Mouse (Mus musculus) layer of hippocampus, postnatal 10 days (tissue): ENCODE measurements around the gene Krt10. TPM values are rescaled to one million over a fixed set of nuclear protein-coding genes. Genes with fewer than 3 reads are reported as not detected.
A peak's percentile ranks its signal among the peaks of the same experiment; 100 is the strongest.

Experiments used
- DNase-seq, 2 experiments: peaks; one replicate each; pipeline ENCODE4 v3.0.0; 2021; ENCODE audit warnings: low spot score in 2 of 2
- total RNA-seq, 2 experiments: library from RNA; stranded (reverse); gene quantifications; 2 replicates each; pipeline ENCODE4 v1.2.3; 2021

The Krt10 gene
- total RNA-seq, 2 experiments from 2014 or later, result 14.3 to 14.8 TPM

DNA sequence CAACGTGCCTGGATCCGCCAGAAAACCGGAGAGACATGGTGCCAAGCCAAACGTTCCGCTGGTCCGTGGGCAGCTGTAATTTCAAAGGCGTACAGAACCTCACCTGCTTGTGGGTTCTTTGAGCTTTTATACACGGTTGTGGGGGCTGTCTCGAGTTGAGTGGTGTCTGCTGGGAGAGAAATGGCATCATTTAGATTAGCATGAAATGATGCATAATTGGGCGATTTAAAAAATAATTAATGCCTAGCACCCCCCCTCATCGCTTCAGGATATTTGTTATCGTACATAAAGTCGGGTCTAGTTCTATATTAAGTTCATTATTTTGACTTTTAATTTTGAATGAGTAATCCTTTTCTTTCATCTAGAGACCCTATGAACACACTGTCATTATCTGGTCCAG is 14.4 kb downstream of the Krt10 start, which contains the start of gene Krt28:
TSS of gene Krt28 (minus strand) at position 101 of the 400 bp plus-strand sequence.
- DNase-seq, result no peak

- peak; percentile 28 to 51 for DNase-seq
These were observed 19.2 kb downstream of the Krt10 start for GRCm38 (mm10) chr11:99369853-99370451.

DNA sequence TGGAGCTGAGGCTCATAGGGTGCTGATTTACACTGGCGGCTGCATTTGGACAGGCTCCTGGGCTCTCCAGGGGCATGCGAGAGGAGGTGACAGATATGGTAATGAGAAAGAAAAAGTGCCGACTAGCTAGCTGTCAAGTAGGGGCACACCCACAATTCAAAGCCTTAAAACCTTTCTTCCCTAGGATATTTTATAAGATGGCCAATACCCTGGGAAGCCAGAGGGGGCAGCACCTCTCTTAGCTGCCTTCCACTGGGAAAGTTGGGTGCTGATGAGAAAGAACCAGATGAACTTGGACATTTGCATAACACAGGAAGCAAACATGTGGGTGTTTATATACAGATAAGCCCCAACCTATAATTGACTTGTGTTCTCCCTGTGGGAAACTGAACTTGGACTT is 19.9 kb downstream of the Krt10 start:
- peak in 1 of 2 experiments; percentile 22 for DNase-seq

GRCm38 (mm10) chr11:99366791-99367190 is 22.4 kb downstream of the Krt10 start:
- DNase-seq, result peak in 1 of 2 experiments; percentile 19

- DNase-seq, result peak; percentile 46 to 61
These were observed 24.8 kb downstream of the Krt10 start for GRCm38 (mm10) chr11:99364412-99364811.

DNA sequence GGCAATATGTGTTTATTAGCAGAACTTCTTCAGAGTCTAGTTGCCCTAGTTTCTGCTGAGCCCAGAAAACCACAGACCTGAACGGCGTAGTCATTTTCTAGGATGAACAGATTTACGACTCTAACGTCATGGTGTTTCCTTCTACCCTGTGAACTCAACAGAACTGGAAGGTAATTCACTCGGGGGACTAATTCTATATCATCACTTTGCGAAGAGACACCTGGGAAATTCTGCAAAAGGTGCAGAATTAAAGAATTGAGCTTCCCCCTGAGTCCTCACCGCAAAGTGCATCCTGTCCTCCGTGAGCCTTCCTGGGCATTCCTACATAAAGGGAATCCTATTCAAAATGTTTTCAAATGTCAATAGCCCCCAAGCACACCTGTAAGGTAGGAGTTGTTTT is 27.7 kb downstream of the Krt10 start:
- DNase-seq, result no peak

- DNase-seq, result no peak
These were observed 38.2 kb downstream of the Krt10 start, which contains the start of gene Krt27 for GRCm38 (mm10) chr11:99351004-99351403. Gene Krt27, minus strand, starts transcription at chr11:99351104.

DNA sequence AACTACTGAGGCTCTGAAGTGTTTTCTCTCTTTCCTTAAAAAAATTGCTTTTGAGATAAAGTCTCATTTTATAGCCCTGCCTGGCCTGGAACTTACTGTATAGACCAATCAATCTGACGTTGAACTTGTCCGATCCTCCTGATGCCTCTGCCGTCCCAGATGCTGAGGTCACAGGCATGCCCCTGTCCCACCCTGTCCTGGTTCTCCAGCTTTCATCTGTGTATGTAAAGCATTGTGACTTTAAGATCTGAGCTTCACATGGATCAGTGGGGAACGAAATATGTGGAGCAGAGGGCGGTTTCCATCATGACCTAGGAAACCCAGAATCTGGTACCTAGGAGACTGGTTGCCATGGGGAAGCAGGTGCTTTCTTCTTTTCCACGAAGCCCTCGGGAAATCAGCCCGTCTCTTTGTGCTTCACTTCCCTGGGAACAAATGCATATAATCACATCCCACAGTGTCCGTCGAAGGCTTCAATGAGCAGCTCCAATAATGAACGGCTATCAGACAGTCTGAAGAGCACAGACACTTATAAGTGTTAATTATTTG is 49.8 kb downstream of the Krt10 start:
- no peak for DNase-seq

DNA sequence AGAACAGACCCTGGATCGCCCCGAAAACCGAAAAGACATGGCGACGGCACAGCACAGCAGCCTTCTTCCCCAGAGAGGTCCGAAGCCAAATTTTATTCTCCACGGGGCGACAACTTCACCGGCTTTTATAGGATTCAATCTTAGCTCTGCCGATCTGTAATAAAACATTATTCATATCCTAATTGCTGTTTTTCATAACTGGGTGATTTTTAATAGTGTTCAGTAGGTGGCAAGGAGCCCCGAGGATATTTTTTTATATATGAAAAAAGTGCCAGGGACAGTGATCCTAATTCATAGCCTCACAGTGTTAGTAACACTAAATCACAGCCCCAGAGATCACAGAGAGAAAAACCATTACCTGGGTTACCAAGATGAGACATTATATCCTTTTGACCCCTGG is 51.3 kb downstream of the Krt10 start, which contains the start of gene Krt26:
TSS of gene Krt26 (minus strand) at position 101 of the 400 bp plus-strand sequence.
- no peak for DNase-seq

Other genes starting within 250 kb of the Krt10 start
- gene Ccr7, start 234.3 kb downstream of the Krt10 start, total RNA-seq, result not detected
- gene Smarce1, start 158.3 kb downstream of the Krt10 start, total RNA-seq, result 10 to 100 TPM; 90.7 to 93.3 TPM
- 10 to 100 TPM; 24.0 to 25.7 TPM for gene Krt222, start 145.3 kb downstream of the Krt10 start, total RNA-seq
- not detected for gene Krt24, start 104.1 kb downstream of the Krt10 start, total RNA-seq
- gene Krt25, start 66.4 kb downstream of the Krt10 start, total RNA-seq, result not detected
- gene Krt26, start 51.4 kb downstream of the Krt10 start, total RNA-seq, result under 1 TPM; 0.13 to 0.23 TPM
- gene Krt27, start 38.3 kb downstream of the Krt10 start, total RNA-seq, result not detected
- gene Krt28, start 14.5 kb downstream of the Krt10 start, total RNA-seq, result under 1 TPM; 0.30 to 0.33 TPM
- gene Krt12, start 32.9 kb upstream of the Krt10 start, total RNA-seq, result 1 to 10 TPM; 1.5 to 1.6 TPM
- gene Krt20, start 48.8 kb upstream of the Krt10 start, total RNA-seq, result not detected
- not detected for gene Krt23, start 103.8 kb upstream of the Krt10 start, total RNA-seq
- gene Krt39, start 132.0 kb upstream of the Krt10 start, total RNA-seq, result not detected
- not detected for gene Krt40, start 153.8 kb upstream of the Krt10 start, total RNA-seq
- not detected for gene Krtap3-3, start 161.5 kb upstream of the Krt10 start, total RNA-seq
- gene Krtap3-2, start 167.5 kb upstream of the Krt10 start, total RNA-seq, result not detected
- gene Gm11939, start 170.1 kb upstream of the Krt10 start, total RNA-seq, result not detected
- not detected for gene Krtap3-1, start 177.3 kb upstream of the Krt10 start, total RNA-seq
- not detected for gene Krtap1-5, start 191.7 kb upstream of the Krt10 start, total RNA-seq
- not detected for gene Krtap1-4, start 194.3 kb upstream of the Krt10 start, total RNA-seq
- not detected for gene Krtap1-3, start 202.0 kb upstream of the Krt10 start, total RNA-seq
- not detected for gene Krtap9-3, start 208.7 kb upstream of the Krt10 start, total RNA-seq
- gene Gm11938, start 213.9 kb upstream of the Krt10 start, total RNA-seq, result not detected
- gene Gm11937, start 220.8 kb upstream of the Krt10 start, total RNA-seq, result not detected
- gene Krtap2-4, start 225.5 kb upstream of the Krt10 start, total RNA-seq, result not detected
- gene Gm11562, start 231.1 kb upstream of the Krt10 start, total RNA-seq, result not detected
- gene Krtap4-1, start 238.9 kb upstream of the Krt10 start, total RNA-seq, result not detected
- not detected for gene Krtap4-2, start 245.7 kb upstream of the Krt10 start, total RNA-seq